Mouse (Mus musculus): ENCODE results near the gene Pcyox1.

GRCm38 (mm10) chr6:86433696-86434095, 36.7 kb upstream of the Pcyox1 start:
- TF ChIP-seq EP300 (IDR thresholded peaks at IDR 0.05; ENCODE audit: low read depth) (no peak), CTCF (IDR thresholded peaks at IDR 0.05; ENCODE audit: low read depth) (no peak)

Data from liver, postnatal 0 days (tissue).